Mouse (Mus musculus) MEL (cell line): ENCODE measurements around the gene Actl11.

Experiments used
- BHLHE40 ChIP-seq: IDR thresholded peaks from 2 replicates; pipeline ENCODE4 v1.6.1; 2012; ENCODE audit warnings: low read depth, mild to moderate bottlenecking, inconsistent platforms, low read length, improper control_type of control experiment, borderline replicate concordance
- CHD1 ChIP-seq: IDR thresholded peaks from 2 replicates; pipeline ENCODE4 v1.6.1; 2012; ENCODE audit warnings: low read depth, mild to moderate bottlenecking, inconsistent platforms, low read length, improper control_type of control experiment
- CTCF ChIP-seq, 3 experiments: IDR thresholded peaks in 2 of 3; conservative IDR thresholded peaks in 1 of 3; 2 replicates each; pipeline ENCODE4 v1.5.1; 2011 to 2012; ENCODE audit warnings: low read length in 3 of 3, low read depth in 2 of 3, mild to moderate bottlenecking in 2 of 3, improper control_type of control experiment in 1 of 3, inconsistent platforms in 1 of 3, mixed read lengths in 1 of 3, moderate library complexity in 1 of 3; ENCODE audit not compliant: control insufficient read depth in 1 of 3, insufficient read depth in 1 of 3, poor library complexity in 1 of 3, severe bottlenecking in 1 of 3
- ELF1 ChIP-seq: IDR thresholded peaks from 2 replicates; pipeline ENCODE4 v1.6.1; 2014; ENCODE audit warnings: low read depth, mild to moderate bottlenecking, inconsistent platforms, low read length, improper control_type of control experiment, moderate library complexity
- KAT2A ChIP-seq: conservative IDR thresholded peaks from 2 replicates; pipeline ENCODE4 v1.6.1; 2012; ENCODE audit warnings: low read depth, low read length, improper control_type of control experiment, inconsistent platforms
- NELFE ChIP-seq: IDR thresholded peaks from 2 replicates; pipeline ENCODE4 v1.6.1; 2011; ENCODE audit warnings: low read depth, low read length, improper control_type of control experiment

DNA sequence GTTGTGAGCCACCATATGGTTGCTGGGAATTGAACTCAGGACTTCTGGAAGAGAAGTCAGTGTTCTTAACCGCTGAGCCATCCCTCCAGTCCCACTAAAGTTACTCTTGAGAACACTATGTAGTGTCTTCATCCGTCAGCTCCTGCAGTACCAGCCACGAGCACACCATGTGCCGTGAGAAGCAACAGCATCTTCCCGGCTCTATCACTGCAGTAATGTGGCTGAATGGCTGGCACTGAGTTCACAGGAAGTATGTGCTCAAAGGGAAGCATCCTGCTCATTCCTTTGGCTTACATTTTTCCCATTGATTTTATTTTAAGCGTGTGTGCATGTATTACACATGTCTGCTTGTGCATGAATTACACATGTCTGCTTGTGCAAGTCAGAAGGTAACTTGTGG is 39.2 kb downstream of the Actl11 start:
- TF ChIP-seq BHLHE40 (no peak), NELFE (no peak), ELF1 (no peak), CHD1 (no peak), CTCF (IDR thresholded peaks at IDR 0.05 in 2 of 3, conservative IDR thresholded peaks at IDR 0.05 in 1 of 3; ENCODE audit: control insufficient read depth in 1 of 3, insufficient read depth in 1 of 3, low read depth in 2 of 3, low read length in 3 of 3, poor library complexity in 1 of 3, severe bottlenecking in 1 of 3) (no peak), KAT2A (no peak)
